Mouse (Mus musculus) forebrain, embryonic 12.5 days (tissue): ENCODE results near the gene Foxf1. TPM values are rescaled to one million over a fixed set of nuclear protein-coding genes. Genes with fewer than 3 reads are reported as not detected.

Experiments used
- ATAC-seq: fragments of 200-750 bp; cut with Nextera tagmentation; 2 replicates; pipeline ENCODE4 v1.8.0; 2017; ENCODE audit warnings: moderate TSS enrichment; ENCODE audit not compliant: low FRiP score
- H3K27ac ChIP-seq: fragments of 300-500 bp; sonication (generic); 2 replicates; pipeline ENCODE4 v1.5.1; 2016; ENCODE audit warnings: mild to moderate bottlenecking
- H3K27me3 ChIP-seq: fragments of 300-500 bp; sonication (generic); 2 replicates; pipeline ENCODE4 v1.6.1; 2016; ENCODE audit warnings: mild to moderate bottlenecking
- H3K36me3 ChIP-seq: fragments of 300-500 bp; sonication (generic); replicated peaks from 2 replicates; pipeline ENCODE4 v1.6.1; 2016; ENCODE audit warnings: mild to moderate bottlenecking
- H3K4me1 ChIP-seq: fragments of 300-500 bp; sonication (generic); 2 replicates; pipeline ENCODE4 v1.6.1; 2016
- H3K4me2 ChIP-seq: fragments of 300-500 bp; sonication (generic); 2 replicates; pipeline ENCODE4 v1.6.1; 2016; ENCODE audit warnings: mild to moderate bottlenecking, moderate library complexity
- H3K4me3 ChIP-seq: fragments of 300-500 bp; sonication (generic); replicated peaks from 2 replicates; pipeline ENCODE4 v1.5.1; 2016; ENCODE audit warnings: mild to moderate bottlenecking
- H3K9ac ChIP-seq: fragments of 300-500 bp; sonication (generic); 2 replicates; pipeline ENCODE4 v1.6.1; 2016; ENCODE audit warnings: mild to moderate bottlenecking
- H3K9me3 ChIP-seq: fragments of 300-500 bp; sonication (generic); 2 replicates; pipeline ENCODE4 v1.6.1; 2016
- WGBS: fragments of 180-500 bp; shearing (Covaris S2); methylation state at CpG from one replicate; pipeline ENCODE4 v1.1.7; 2016; 5-methylcytosine and 5-hydroxymethylcytosine counted together
- polyA plus RNA-seq: library from polyadenylated mRNA; unstranded; fragments of >200 nt; fragmentation: Nextera tagmentation; extraction: Ambion mirVana; gene quantifications from 2 replicates; pipeline ENCODE4 v1.2.1, GENCODE M21; 2016

Foxf1 gene
- polyA plus RNA-seq, 1 experiment from 2014 or later, result 1.0 TPM

DNA sequence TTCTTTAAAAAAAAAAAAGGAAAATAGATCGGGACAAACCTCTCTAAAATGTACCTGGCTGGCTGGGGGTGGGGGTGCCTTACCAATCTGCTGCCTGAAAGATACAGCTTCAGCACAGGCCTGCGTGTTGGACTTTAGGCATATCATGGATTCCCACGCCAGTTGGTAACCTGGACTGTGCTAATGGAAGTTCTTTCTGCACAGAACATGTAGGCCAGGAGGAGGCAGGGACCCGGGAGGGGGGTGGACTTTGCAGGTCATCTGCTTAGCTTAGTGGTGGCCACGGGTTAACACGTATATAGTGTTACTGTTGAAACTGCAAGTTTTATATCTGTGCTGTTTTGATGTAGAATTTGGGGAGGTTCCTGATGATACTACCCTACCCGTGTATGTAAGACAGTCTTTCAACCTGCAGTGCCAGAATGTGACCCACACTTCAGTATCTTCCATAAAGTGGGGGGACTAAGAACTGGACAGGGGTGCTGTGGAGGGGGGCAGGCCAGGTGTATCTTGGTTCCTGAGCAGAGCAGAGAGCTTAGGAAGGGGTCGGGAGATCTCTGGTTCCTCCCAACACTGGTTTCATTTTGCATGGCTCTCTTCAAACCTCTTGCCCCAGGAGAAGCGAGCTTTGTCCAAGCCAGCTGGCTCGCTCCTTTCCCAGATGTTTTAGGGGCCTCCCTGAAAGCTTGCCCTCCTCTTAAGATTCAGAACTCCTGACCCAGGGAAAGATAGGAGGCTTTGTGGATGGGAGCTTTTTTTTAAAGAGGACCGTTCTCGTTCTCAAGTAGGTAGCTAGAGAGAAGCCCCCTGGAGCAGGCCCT is 35.7 kb downstream of the Foxf1 start:
- peaks cover 98% of the 10 kb centered on the region for H3K27me3 ChIP-seq
- no peaks in the 10 kb centered on the region for H3K36me3 ChIP-seq
- no peak overlapping the region; the same call in 1 of the 2 replicates for H3K4me2 ChIP-seq
- peaks cover 21% of the 10 kb centered on the region for H3K4me1 ChIP-seq
- 3% methylated on average over 12 of the region's 12 CpGs for WGBS
- 0 out of 2 replicates have a peak, but pooled peaks cover 6% of the 10 kb centered on the region for H3K9me3 ChIP-seq
- no peak overlapping the region for H3K27ac ChIP-seq
- peak overlapping the region; percentile 19 for H3K4me3 ChIP-seq
- no peak for ATAC-seq
- no peak overlapping the region for H3K9ac ChIP-seq

DNA sequence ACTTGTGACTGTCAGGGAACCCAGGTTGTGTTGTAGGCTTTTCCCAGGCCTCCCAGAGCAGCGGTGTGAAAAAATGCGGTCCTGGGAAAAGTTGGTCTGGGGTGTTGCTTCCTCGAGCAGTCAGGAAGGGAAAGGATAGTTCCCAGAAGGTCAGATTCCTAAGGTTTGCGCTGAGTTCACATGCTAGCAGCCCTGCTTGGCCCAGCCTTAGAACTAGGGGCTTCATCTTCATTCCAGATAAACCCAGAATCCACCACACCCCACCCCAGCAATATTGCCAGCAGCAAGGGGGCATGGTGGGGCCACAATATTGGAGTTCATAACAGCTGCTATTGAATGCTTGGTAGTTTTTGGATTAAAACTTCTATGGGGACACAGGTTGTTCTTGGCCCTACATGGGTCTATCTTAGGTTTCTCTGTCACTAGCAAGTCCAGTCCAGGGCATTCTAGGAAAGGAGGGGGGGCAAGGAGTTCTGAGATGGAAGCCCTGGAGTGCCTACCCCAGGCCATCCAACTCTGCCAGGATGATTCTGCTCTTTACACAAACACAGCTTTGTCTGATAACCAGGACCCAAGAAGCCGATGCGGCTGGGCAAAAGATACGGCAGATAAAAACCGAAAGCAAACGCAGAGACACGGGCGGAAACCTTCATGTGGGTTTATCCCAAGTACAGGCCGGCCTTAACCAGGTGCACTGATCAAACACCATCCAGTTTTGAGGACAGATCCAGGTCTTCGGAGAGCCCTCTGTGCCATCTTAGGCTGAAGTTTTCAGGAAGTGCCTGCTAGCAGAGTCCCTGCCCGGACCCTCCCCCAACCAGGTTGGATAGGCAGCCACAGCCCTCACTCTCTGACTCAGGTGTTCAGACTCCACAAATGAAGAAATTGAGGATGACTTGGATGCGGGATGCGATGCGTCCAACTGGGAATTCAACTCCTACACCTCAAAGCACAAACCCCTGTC is 36.6 kb downstream of the Foxf1 start:
- Histone ChIP-seq H3K4me3 (peak overlapping the region; percentile 19; the same call in 1 of the 2 replicates), H3K4me2 (no peak overlapping the region), H3K27me3 (peaks cover 99% of the 10 kb centered on the region), H3K9ac (no peak overlapping the region), H3K27ac (no peak overlapping the region), H3K9me3 (0 out of 2 replicates have a peak, but pooled peaks cover 6% of the 10 kb centered on the region), H3K4me1 (peaks cover 25% of the 10 kb centered on the region), H3K36me3 (no peaks in the 10 kb centered on the region)
- 2% methylated on average over 17 of the region's 17 CpGs for WGBS
- ATAC-seq, result no peak

DNA sequence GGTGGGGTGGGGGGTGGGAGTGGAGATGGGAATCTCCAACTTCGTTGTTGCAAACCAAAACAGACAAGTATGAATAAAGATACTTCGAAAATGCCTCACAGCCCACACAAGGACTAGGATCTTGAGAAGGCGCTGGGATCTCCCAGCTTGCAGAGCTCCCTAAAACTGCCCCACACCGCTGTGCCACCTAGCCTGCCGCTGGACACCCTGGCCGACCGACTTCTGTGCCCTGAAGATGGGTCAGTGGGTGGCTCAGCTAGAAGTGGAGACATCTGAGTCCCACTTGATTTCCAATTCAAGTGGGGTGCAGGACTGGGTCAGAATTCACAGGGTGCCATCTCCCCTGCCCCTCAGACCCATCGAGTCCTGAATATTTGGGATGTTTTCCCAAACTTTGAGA is 37.5 kb downstream of the Foxf1 start:
- no peak overlapping the region for H3K4me2 ChIP-seq
- 2% methylated on average over 8 of the region's 8 CpGs for WGBS
- H3K27ac ChIP-seq, result no peak overlapping the region
- H3K36me3 ChIP-seq, result no peaks in the 10 kb centered on the region
- H3K4me1 ChIP-seq, result peaks cover 21% of the 10 kb centered on the region
- H3K4me3 ChIP-seq, result no peak overlapping the region
- H3K27me3 ChIP-seq, result peaks cover 99% of the 10 kb centered on the region
- H3K9me3 ChIP-seq, result 0 out of 2 replicates have a peak, but pooled peaks cover 4% of the 10 kb centered on the region
- no peak for ATAC-seq
- H3K9ac ChIP-seq, result no peak overlapping the region

DNA sequence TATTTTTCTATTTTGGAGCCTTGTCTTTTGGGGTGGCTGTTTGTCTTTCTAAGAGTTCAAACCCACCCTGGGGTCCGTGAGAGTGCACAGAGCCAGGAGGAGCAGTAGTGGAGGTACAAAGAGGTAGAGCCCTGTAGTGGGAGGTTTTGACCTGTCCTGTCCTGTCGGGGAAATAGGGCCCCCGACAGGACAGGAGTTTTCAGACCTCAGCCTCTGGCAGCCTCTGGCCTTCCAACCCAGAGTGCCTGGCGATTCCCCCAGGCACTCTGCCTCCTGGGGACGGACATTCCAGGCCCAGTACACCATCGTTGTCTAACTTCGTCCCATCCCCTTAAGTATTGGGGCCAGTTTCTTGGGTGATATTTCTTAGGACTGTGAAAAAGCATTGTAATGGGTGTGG is 38.2 kb downstream of the Foxf1 start:
- no peak for ATAC-seq
- Histone ChIP-seq H3K9ac (no peak overlapping the region), H3K36me3 (no peaks in the 10 kb centered on the region), H3K9me3 (no peaks in the 10 kb centered on the region), H3K4me1 (peaks cover 15% of the 10 kb centered on the region), H3K4me2 (no peak overlapping the region), H3K27me3 (peaks cover 99% of the 10 kb centered on the region), H3K4me3 (no peak overlapping the region), H3K27ac (no peak overlapping the region)
- WGBS, result 5% methylated on average over 7 of the region's 7 CpGs

DNA sequence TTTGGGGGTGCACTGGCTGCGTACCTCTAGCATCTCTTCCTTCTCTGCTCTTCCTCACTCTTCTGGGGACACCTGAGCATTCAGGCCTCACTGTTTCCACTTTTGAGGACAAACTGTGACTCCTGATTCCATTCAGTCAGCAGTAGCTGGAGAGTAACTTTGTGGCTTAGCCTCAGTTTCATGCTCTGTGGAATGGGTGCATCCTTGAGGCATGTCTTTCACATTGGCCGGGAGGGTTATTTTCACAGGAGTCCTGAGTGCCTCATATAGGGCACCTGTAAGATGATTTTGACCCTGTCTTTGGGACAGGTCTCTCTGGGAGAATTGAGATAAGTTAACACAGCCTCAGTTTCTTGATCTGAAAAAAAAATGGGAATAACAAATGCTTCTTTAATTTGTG is 38.9 kb downstream of the Foxf1 start:
- no peaks in the 10 kb centered on the region for H3K36me3 ChIP-seq
- WGBS, result 28% methylated on average over 2 of the region's 2 CpGs
- no peak overlapping the region for H3K9ac ChIP-seq
- peaks cover 99% of the 10 kb centered on the region for H3K27me3 ChIP-seq
- ATAC-seq, result no peak
- peaks cover 16% of the 10 kb centered on the region for H3K4me1 ChIP-seq
- H3K9me3 ChIP-seq, result no peaks in the 10 kb centered on the region
- no peak overlapping the region for H3K4me2 ChIP-seq
- no peak overlapping the region for H3K4me3 ChIP-seq
- no peak overlapping the region for H3K27ac ChIP-seq

DNA sequence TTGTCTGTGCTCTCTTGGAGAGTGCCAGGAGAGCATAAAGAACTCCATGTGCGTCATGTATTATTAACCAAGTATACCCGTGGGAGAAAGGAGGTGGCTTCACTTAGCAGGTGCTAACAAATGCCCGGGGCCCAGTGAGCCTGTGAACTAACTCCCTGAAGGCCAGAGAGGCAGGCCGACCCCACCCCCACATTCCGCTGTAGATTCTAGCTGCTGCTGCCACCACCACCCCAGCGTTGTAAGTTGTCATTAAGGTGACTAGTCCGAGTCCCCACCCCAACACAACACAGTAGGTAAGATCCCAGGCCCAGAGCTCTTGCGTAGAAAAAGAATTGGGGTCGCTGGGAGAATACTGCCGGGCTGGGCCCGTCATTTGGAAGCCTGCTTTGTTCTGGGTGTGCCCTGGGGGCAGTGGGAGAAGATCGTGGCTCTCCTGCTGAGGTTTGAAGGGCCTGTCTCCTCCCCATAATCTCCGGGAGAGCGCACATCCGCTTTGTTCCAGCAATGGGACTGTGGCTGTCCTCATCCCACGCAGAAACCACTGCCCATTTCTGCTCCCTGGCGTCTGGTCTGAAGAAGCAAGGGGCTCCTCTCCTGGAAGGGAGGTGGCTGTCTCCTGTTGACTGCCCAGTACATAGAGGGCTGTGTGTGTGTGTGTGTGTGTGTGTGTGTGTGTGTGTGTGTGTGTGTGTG is 40.5 kb downstream of the Foxf1 start:
- Histone ChIP-seq H3K36me3 (no peaks in the 10 kb centered on the region), H3K4me3 (no peak overlapping the region), H3K4me1 (peaks cover 27% of the 10 kb centered on the region), H3K4me2 (no peak overlapping the region), H3K9me3 (no peaks in the 10 kb centered on the region), H3K27ac (no peak overlapping the region), H3K9ac (no peak overlapping the region), H3K27me3 (peaks cover 100% of the 10 kb centered on the region)
- no peak for ATAC-seq
- WGBS, result 2% methylated on average over 17 of the region's 17 CpGs

DNA sequence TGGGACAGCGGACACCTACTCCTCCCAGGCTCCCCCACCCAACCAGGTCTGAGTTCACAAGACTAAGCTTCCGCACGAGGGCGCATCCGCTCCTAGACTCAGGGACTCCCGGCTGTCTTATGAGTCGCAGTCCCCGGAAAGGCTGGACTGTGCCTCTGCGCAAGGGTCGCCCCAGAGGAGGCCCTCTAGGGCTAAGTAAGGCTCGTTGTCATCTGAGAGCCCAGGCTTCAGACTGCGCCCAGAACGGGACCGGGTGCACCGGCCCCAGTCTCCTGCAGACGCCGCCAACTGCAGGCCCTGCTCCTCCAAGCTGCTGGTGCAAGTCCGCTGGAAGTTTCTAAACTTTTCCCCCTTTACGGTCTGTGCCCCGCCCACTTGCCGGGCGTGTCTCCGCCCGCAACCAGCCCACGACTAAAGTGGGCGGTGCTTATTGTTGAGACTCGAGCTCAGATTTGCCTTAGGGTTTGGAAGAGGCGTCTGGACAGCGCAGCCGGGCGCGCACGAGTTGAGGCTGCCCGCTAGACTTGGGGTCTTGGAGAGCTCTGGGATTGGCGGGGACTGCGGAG is 41.2 kb downstream of the Foxf1 start:
- peak overlapping the region; percentile 46 for H3K4me2 ChIP-seq
- under 1% methylated on average over 35 of the region's 36 CpGs for WGBS
- H3K36me3 ChIP-seq, result no peaks in the 10 kb centered on the region
- peak; percentile 53 for ATAC-seq
- no peaks in the 10 kb centered on the region for H3K9me3 ChIP-seq
- peaks cover 27% of the 10 kb centered on the region for H3K4me1 ChIP-seq
- no peak overlapping the region for H3K9ac ChIP-seq
- peak overlapping the region; percentile 22 for H3K4me3 ChIP-seq
- peaks cover 100% of the 10 kb centered on the region for H3K27me3 ChIP-seq
- H3K27ac ChIP-seq, result no peak overlapping the region

DNA sequence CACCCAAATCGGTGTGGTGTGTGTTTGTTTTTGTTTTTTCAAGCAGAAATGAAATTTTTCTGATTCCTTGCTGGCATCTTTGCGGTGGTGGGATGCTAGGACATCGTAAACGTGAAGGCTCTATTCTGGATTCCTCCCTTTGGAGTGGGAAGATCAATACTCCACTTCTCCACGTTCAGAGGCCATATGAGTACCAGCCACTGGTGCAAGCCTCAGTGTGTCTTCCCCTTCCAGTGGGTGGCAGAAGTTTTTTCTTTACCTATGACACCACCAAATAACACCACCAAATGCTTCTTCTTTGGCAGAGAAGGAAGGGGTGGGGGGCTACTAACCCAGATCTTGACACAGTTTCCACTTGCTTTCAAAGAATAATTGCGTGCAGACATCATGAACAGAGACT is 42.0 kb downstream of the Foxf1 start:
- ATAC-seq, result no peak
- Histone ChIP-seq H3K36me3 (no peaks in the 10 kb centered on the region), H3K9ac (no peak overlapping the region), H3K27me3 (peaks cover 100% of the 10 kb centered on the region), H3K4me2 (no peak overlapping the region), H3K9me3 (no peaks in the 10 kb centered on the region), H3K4me3 (no peak overlapping the region), H3K4me1 (peaks cover 27% of the 10 kb centered on the region), H3K27ac (no peak overlapping the region)
- 3% methylated on average over 6 of the region's 6 CpGs for WGBS

DNA sequence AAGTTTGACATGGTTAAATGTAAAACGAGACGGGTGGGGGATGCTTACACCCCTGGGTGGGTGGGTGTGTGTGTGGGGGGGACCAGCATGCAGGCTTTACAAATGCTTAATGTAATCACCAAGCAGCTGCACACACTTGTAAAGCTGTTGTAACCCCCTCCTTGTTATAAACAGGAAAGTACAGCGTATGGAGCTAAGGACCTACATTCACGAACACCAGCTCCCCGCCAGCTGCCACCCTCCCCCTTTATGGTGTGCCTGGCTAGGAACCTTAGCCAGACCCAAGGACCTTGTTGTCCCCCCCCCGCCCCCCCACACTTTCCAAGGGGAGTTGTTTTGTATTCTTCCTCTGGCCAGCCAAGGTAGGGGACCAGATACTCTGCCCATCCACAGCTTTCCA is 42.5 kb downstream of the Foxf1 start:
- 1% methylated on average over 6 of the region's 6 CpGs for WGBS
- no peak overlapping the region for H3K9ac ChIP-seq
- peaks cover 99% of the 10 kb centered on the region for H3K27me3 ChIP-seq
- no peaks in the 10 kb centered on the region for H3K9me3 ChIP-seq
- no peak overlapping the region for H3K4me3 ChIP-seq
- peaks cover 27% of the 10 kb centered on the region for H3K4me1 ChIP-seq
- no peaks in the 10 kb centered on the region for H3K36me3 ChIP-seq
- H3K4me2 ChIP-seq, result no peak overlapping the region
- no peak for ATAC-seq
- no peak overlapping the region for H3K27ac ChIP-seq

DNA sequence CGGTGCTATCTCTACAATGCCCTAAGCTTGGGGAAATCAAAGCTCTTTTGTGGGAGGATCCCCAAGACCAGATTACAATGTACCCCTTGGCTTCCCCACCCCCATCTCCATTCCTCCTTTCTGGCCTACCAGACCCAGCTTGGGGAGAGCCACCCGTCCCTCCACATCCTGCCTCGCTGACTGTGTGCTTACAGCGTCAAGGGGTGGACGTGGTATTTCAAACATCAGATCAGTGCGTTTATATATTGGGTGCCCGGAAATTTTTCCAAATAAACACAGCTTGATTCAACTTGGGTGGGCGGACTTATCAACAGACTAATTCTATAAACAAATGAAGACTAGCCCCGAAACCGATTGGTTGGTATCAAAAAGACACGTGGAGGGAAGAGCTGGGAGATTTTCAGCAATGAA is 43.1 kb downstream of the Foxf1 start:
- ATAC-seq, result no peak
- H3K9me3 ChIP-seq, result no peaks in the 10 kb centered on the region

DNA sequence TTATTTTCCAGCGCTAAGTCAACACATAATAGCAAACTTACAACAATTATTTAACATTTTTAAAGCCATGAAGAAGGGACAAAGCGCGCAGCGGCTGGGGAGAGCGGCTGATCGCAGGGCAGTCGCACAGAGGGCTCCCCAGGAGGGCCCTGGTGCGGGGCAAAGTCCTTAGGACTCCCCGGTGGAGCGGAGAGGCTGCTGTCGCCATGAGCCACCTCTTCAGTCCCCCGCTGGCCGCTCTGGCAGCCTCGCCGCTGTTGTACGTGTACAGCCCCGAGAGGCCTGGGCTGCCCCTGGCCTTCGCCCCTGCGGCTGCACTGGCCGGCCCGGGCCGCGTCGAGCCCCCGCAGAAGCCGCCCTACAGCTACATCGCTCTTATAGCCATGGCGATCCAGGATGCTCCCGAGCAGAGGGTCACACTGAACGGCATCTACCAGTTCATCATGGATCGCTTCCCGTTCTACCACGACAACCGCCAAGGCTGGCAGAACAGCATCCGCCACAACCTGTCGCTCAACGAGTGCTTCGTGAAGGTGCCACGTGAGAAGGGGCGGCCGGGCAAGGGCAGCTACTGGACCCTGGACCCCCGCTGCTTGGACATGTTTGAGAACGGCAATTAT is 43.7 kb downstream of the Foxf1 start, which contains the start of gene Foxl1:
Gene Foxl1 (plus strand): TSS at position 185 of the 620 bp plus-strand sequence.
- Histone ChIP-seq H3K9me3 (no peaks in the 10 kb centered on the region), H3K4me3 (peak within 1 kb of the TSS; percentile 19), H3K27me3 (peaks cover 99% of the 10 kb centered on the region), H3K36me3 (no peaks in the 10 kb centered on the region), H3K9ac (no peak within 1 kb of the TSS), H3K4me2 (peak within 1 kb of the TSS; percentile 8), H3K4me1 (peaks cover 27% of the 10 kb centered on the region), H3K27ac (no peak within 1 kb of the TSS)
- ATAC-seq, result no peak
- WGBS, result 0% methylated on average over 43 of the region's 43 CpGs

More for the DNA sequence above, 43.1 kb downstream of the Foxf1 start:
- H3K27ac ChIP-seq, result no peak overlapping the region
- no peak overlapping the region for H3K9ac ChIP-seq
- no peak overlapping the region for H3K4me2 ChIP-seq
- H3K4me3 ChIP-seq, result no peak overlapping the region
- peaks cover 99% of the 10 kb centered on the region for H3K27me3 ChIP-seq
- H3K4me1 ChIP-seq, result peaks cover 27% of the 10 kb centered on the region
- no peaks in the 10 kb centered on the region for H3K36me3 ChIP-seq
- under 1% methylated on average over 11 of the region's 11 CpGs for WGBS
